Mouse (Mus musculus): ENCODE results near the gene Gm14698.
"Not testable (repeated sequence)": the region's sequence is repeated elsewhere in the genome, so short reads cannot be mapped to it uniquely, and the experiment has no call there.

Gm14698 gene

DNA sequence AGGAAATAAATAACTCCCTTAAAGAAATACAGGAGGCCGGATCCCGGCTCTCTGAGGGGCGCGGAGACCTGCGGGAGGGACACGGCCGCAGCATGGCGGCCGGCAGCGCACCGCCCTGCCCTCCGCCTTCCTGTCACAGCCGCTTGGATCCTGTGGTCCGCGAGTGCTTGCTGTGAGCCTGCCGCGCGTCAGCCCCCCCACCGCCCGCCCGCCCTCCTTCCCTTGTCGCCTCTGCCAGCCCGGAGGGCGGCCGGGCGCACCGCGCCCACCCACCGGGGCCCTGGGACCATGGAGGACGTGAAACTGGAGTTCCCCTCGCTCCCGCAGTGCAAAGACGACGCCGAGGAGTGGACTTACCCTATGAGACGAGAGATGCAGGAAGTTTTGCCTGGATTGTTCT, at the start of gene Gm14698:
Gene Gm14698 (plus strand): TSS at position 35 of the 400 bp plus-strand sequence.
- peak in 1 of 2 experiments; percentile 7 for DNase-seq (ENCODE audit: low spot score in 2 of 2)

DNA sequence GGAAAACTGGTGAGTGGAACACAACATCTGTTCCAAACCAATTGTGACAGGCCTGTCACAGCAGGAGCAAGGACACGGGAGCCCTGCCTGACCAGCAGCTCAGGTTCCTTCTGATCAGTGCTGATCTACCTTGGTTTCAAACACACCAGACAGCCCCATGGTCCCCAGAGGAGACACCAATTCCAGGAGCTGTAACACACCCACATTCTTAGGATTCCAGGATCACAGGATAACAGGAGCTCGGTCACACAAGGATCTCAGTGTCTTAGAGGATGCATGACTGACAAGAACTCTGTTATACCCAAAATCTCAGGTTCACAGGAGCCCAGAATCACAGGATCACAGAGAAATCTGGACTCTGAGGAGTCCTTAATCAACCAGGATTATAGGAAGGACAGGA, 444 bp upstream of the Gm14698 start:
- not testable (repeated sequence) for DNase-seq (ENCODE audit: low spot score in 2 of 2)

DNA sequence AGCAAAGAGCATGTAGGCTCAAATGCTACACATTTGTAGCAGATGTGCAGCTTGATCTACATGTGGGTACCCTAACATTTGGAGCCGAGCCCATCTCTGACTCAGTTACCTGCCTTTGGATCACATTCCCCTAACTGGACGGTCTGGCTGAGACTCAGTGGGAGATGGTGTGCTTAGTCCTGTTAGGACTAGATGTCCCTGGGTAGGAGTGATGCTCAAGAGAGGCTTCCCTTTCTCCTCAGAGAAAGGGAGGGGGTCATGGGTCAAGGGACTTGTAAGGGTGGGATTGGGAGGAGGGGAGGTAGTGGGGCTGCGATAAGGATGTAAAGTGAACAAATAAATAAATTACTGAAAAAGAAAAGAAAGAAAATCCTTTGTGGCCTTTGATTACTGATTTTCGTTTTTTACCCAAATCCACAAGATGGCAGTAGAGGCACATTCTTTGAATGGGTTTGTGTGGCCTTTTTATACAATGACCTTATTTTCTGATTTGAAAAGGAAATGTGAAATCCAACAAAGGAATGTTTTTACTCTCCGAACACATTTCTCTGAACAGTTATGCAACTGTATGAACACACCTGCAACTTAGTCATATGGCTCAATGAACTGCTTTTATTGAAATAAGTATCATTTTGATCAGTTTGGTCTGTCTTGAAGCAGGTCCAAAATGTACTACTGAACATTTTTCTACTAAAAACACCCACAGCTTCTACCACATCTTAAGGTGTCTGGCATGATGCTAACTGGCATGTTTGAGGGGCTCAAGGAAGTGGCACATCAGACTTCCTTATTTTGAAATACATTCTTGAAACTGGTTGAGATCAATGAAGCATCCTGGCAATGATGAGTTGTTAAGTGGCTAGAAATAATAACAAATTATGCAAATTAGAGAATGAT, 18.9 kb downstream of the Gm14698 start:
- peak; percentile 1 to 5 for DNase-seq (ENCODE audit: low spot score in 2 of 2)

DNA sequence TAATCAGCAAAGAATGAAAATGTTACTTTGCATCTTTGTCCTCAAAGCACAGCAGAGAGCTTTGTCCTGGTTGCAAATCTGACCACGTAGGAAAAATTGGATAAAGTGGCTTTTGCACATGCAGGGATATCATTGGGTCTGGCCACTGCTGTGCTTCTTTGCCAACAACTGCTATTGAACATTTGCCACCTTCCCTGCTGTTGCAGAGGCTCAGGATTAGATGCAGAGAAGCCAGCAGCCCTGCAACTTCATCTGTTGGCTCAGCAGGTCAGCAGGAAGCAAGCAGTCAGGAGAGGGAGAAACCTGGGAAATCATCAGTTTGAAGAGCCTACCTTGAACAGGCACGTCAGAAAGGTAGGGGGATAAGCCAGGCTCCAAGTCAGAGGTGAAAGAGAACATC, 44.3 kb downstream of the Gm14698 start:
- no peak for DNase-seq (ENCODE audit: low spot score in 2 of 2)
